Mouse (Mus musculus): Measurements from ENCODE around the gene Rtn1. TPM values are rescaled to one million over a fixed set of nuclear protein-coding genes. Genes with fewer than 3 reads are reported as not detected.

The Rtn1 gene
- total RNA-seq, 2 experiments from 2014 or later = 1,333 to 1,442 TPM

- DNase-seq (ENCODE audit: low spot score in 2 of 2) = peak; percentile 51 to 67
- Histone ChIP-seq H3K27ac (peak overlapping the region; percentile 86), H3K4me3 (peak overlapping the region; percentile 18; the same call in 1 of the 2 replicates)
- TF ChIP-seq CTCF (conservative IDR thresholded peaks at IDR 0.05) = no peak
These were observed 169.5 kb downstream of the Rtn1 start for GRCm38 (mm10) chr12:72239230-72239894.

GRCm38 (mm10) chr12:72237251-72237650, 171.6 kb downstream of the Rtn1 start:
- no peak for TF ChIP-seq CTCF (conservative IDR thresholded peaks at IDR 0.05)
- Histone ChIP-seq H3K4me3 (peak overlapping the region; percentile 85; the same call in 1 of the 2 replicates), H3K27ac (peak overlapping the region; percentile 95)
- no peak for DNase-seq (ENCODE audit: low spot score in 2 of 2)

- peak overlapping the region; percentile 95 for H3K27ac ChIP-seq
- no peak for TF ChIP-seq CTCF (conservative IDR thresholded peaks at IDR 0.05)
- peak overlapping the region; percentile 85 for H3K4me3 ChIP-seq
- DNase-seq (ENCODE audit: low spot score in 2 of 2) = peak; percentile 81 to 87
These were observed 172.3 kb downstream of the Rtn1 start for GRCm38 (mm10) chr12:72236564-72237011.

- no peak for TF ChIP-seq CTCF (conservative IDR thresholded peaks at IDR 0.05)
- peak overlapping the region; percentile 85 for H3K4me3 ChIP-seq
- peak in 1 of 2 experiments; percentile 44 for DNase-seq (ENCODE audit: low spot score in 2 of 2)
- H3K27ac ChIP-seq = peak overlapping the region; percentile 95
These were observed 173.1 kb downstream of the Rtn1 start for GRCm38 (mm10) chr12:72235621-72236351.

GRCm38 (mm10) chr12:72234966-72235365, 173.9 kb downstream of the Rtn1 start:
- DNase-seq (ENCODE audit: low spot score in 2 of 2) = no peak
- Histone ChIP-seq H3K27ac (peak overlapping the region; percentile 95), H3K4me3 (peak overlapping the region; percentile 85)
- no peak for TF ChIP-seq CTCF (conservative IDR thresholded peaks at IDR 0.05)

- DNase-seq (ENCODE audit: low spot score in 2 of 2) = no peak
- Histone ChIP-seq H3K27ac (peak overlapping the region; percentile 95), H3K4me3 (peak overlapping the region; percentile 85)
- TF ChIP-seq CTCF (conservative IDR thresholded peaks at IDR 0.05) = no peak
These were observed 174.7 kb downstream of the Rtn1 start for GRCm38 (mm10) chr12:72234151-72234550.

GRCm38 (mm10) chr12:72232826-72233790, 175.7 kb downstream of the Rtn1 start:
- H3K27ac ChIP-seq = peak overlapping the region; percentile 95
- peak overlapping the region; percentile 85 for H3K4me3 ChIP-seq
- no peak for DNase-seq (ENCODE audit: low spot score in 2 of 2)
- TF ChIP-seq CTCF (conservative IDR thresholded peaks at IDR 0.05) = no peak

- H3K4me3 ChIP-seq = peak overlapping the region; percentile 85
- H3K27ac ChIP-seq = peak overlapping the region; percentile 95
- TF ChIP-seq CTCF (conservative IDR thresholded peaks at IDR 0.05) = no peak
These were observed 176.7 kb downstream of the Rtn1 start for GRCm38 (mm10) chr12:72232176-72232575.

GRCm38 (mm10) chr12:72229451-72230196, 179.2 kb downstream of the Rtn1 start:
- DNase-seq (ENCODE audit: low spot score in 2 of 2) = no peak
- no peak for TF ChIP-seq CTCF (conservative IDR thresholded peaks at IDR 0.05)
- Histone ChIP-seq H3K4me3 (peak overlapping the region; percentile 2; the same call in 1 of the 2 replicates), H3K27ac (peak overlapping the region; percentile 76)

More at GRCm38 (mm10) chr12:72232176-72232575, 176.7 kb downstream of the Rtn1 start:
- no peak for DNase-seq (ENCODE audit: low spot score in 2 of 2)

GRCm38 (mm10) chr12:72227731-72228130, 181.1 kb downstream of the Rtn1 start:
- Histone ChIP-seq H3K27ac (peak overlapping the region; percentile 61), H3K4me3 (no peak overlapping the region)
- DNase-seq (ENCODE audit: low spot score in 2 of 2) = no peak
- TF ChIP-seq CTCF (conservative IDR thresholded peaks at IDR 0.05) = no peak

- Histone ChIP-seq H3K27ac (0 out of 2 replicates have a peak overlapping the region, but pooled peaks have one; percentile 61), H3K4me3 (no peak overlapping the region)
- DNase-seq (ENCODE audit: low spot score in 2 of 2) = no peak
- no peak for TF ChIP-seq CTCF (conservative IDR thresholded peaks at IDR 0.05)
These were observed 183.5 kb downstream of the Rtn1 start for GRCm38 (mm10) chr12:72225371-72225770.

Data from layer of hippocampus, adult 2 months (tissue).